Mouse (Mus musculus) adrenal gland, postnatal 4 days (tissue): ENCODE data around the gene Rasgrf1. TPM values are rescaled to one million over a fixed set of nuclear protein-coding genes. Genes with fewer than 3 reads are reported as not detected.

Experiments used
- DNase-seq, 2 experiments: peaks; one replicate each; pipeline ENCODE4 v3.0.0; 2021 to 2022; ENCODE audit warnings: low spot score in 2 of 2, mixed read lengths in 2 of 2
- total RNA-seq, 2 experiments: library from RNA; stranded (reverse); gene quantifications; 2 replicates each; pipeline ENCODE4 v1.2.3; 2021

The Rasgrf1 gene
- total RNA-seq, 2 experiments from 2014 or later = 1.3 to 1.7 TPM

DNA sequence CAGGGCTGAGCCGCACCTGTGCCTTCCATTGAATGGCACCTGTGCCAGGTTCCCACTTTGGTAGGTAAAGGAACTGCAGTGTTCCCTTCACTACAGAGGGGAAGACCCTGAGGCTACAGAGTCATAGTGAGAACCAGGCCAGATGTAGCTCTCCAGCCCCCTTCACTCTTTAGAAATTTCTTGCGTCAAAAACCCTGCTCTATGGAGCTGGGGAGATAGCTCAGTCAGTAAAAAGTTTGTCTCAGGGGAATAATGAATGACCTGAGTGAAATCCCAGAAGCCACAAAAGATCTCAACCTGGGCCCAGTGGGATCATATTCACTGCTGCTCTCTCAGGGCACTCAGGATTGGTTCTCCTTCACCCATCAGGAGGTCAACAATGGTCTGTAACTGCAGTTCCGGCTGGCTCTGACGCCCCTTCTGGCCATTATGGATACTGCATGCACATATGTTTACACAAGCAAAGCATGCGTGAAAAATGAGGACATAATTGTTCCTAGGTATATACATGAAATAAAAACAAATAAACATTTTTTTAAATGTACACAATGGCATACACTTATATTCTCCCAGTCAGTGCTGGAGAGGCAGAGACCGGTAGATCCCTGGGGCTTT lies 59.2 kb downstream of the Rasgrf1 start:
- no peak for DNase-seq

DNA sequence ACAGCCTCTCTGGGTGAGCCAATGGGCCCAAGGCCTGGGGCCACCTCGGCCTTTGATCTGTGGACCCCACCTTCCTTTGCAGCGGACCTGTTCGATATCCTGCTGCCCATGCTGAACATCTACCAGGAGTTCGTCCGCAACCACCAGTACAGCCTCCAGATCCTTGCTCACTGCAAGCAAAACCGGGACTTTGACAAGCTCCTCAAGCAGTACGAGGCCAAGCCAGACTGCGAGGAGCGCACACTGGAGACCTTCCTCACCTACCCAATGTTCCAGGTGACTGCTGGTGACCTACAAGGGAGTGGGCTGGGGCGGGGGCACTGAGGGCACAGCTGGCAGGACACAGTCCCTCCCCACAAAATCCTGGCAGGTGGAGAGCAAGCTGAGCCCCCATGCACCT lies 60.6 kb downstream of the Rasgrf1 start:
- DNase-seq = no peak

DNA sequence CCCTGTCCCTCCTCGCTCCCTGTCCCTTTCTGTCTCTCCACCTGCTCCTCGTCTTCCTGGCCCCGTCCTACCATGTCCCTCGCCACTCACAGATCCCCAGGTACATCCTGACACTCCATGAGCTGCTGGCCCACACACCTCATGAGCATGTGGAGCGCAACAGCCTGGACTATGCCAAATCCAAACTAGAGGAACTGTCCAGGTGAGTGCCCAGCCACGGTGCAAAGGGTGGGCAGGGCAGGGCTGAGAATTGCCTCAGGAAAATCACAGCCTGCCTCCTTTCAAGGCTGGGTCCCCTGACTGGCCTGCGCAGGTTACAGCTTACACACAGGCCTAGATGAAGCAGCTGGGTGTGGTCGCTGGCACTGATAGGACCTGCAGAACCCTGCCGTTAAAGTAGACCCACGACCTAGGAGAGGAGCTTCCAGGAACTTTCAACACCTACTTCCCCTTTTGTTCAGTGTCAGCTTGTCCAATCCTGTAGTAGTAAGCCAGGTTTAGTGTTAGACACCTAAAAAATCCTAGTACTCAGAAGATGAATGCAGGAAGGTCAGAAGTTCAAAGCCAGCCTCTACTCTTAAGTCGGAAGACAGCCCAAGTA lies 61.3 kb downstream of the Rasgrf1 start:
- DNase-seq = no peak

DNA sequence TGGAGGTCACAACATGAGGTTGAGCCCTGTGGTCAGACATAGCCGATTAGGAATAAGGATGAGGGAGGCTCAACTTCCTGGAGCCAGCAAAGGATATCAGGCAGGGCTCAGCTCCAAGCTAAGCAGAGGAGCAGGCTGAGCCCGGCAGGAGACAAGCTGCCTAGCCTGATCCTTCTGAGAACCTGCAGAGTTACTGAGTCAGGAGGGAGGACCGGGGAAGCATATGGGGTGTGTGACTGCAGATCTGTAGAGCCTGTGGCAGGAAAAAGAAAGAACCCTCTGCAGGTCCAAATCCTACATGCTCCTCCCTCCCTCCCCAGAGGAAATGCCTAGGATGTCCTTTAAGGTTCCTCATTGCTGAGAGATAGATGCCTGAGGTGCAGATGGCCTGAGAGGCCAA lies 62.6 kb downstream of the Rasgrf1 start:
- DNase-seq = no peak

DNA sequence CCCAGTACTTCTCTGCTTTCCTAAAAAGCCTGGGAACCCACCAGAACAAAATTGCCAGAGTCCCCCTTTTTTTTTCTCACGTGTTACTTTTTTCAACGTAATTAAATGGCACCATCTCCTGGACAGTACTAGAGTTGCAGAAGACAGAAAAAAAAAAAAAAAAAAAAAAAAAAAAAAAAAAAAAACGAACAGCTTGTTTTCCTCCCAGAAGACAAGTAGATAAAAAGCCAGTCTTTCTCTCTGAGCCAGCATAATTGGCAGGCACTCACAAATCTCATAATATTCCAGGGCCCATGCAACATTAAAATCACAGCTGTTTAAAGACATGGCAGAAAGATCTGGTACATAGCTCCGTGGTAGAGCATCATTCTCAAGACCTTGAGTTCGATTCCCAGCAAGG lies 64.1 kb downstream of the Rasgrf1 start:
- no peak for DNase-seq

DNA sequence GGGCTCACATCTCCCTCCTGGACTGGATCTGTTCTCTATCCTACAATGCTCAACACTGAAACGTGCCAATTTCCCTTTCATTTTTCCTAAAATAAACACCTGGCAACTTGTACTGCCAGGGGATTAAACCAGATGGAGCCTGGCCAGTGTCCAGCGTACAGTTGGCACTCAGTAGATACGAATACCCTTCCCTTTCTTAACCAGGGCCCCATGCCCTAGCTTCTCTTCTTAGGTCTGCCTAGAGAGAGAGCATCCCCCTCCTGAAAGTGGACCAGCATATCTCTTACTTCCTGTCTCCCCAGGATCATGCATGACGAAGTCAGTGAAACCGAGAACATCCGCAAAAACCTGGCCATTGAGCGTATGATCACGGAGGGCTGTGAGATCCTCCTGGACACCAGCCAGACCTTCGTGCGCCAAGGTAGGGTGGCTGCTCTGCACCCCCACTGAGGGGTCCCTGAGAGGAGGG lies 64.8 kb downstream of the Rasgrf1 start:
- no peak for DNase-seq

DNA sequence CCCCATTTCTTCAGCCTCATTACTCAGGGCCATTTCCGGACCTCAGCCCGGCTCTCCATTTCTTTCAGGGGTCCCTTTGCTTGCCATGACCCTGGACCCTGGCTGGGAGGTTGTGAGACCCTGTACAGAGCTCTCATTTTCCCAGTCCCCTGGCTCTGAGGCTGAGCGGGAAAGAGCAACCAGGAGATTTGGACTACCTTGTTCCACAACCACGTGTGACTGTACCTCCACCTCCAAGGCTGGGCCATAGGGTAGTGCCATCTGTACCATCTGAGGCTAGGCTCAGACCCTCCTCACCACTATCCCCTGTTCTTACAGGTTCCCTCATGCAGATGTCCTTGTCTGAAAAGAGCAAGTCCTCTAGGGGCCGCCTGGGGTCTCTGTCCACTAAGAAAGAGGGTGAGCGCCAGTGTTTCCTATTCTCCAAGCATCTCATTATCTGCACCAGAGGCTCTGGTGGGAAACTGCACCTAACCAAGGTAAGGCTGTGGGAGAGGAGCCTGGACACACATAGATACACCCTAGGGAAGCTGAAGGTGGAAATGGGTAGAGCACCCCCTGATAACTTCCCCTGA lies 66.7 kb downstream of the Rasgrf1 start:
- DNase-seq = no peak

DNA sequence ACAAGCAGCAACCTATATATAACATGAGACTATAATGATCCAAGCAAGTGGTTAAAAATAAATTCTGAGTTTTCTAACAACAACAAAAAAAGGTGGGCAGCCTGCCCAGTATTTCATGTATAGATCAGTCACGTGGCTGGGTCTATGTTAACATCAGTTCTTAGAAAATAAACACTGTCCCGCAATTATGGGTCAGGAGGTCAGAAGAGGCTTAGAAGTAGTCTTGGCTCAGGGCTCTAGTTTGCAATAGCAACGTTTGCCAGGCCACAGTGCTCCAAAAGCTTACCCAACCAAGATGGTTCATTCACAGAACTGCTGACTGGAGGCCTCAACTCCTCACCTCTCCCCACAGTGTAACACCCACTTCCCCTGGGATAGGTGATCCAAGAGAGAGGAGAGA lies 69.5 kb downstream of the Rasgrf1 start:
- no peak for DNase-seq

DNA sequence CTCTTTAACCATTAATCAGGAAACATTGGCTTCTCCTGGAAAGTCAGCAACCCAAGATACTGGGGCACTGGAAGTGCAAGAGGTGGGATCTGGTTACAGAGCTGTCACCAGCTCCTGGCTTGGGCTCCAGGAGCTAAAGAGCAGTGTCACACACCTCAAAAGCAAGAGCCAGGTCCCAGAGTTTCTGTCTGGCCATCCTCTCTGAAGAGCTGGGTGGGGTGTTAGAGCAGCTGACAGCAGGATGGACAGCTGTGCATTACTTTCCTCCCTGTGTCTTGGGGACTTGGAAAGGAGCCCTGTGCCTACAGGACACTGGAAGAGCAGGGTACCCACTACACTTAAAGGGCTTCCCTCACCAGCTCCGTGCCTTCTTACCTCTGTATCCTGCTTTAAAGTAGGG lies 72.5 kb downstream of the Rasgrf1 start:
- no peak for DNase-seq

DNA sequence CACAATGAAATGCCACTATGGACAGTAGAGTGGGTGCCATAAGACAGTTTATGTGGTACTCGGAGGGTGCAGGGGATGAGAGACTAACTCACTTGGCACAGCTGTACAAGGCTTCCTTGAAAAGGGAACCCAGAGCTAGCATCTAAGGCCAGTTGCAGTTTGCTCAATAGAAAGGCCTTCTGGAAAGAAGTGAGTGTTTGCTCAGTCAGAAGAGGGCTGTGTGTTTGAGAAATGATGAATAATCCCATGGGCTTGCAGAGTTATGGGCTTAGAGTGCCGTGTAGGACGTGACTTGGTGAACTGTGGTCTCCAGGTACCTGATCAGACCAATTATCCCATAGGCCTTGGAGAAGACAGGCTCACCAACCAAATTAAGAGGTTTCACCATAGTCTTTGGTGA lies 78.3 kb downstream of the Rasgrf1 start:
- DNase-seq = no peak

DNA sequence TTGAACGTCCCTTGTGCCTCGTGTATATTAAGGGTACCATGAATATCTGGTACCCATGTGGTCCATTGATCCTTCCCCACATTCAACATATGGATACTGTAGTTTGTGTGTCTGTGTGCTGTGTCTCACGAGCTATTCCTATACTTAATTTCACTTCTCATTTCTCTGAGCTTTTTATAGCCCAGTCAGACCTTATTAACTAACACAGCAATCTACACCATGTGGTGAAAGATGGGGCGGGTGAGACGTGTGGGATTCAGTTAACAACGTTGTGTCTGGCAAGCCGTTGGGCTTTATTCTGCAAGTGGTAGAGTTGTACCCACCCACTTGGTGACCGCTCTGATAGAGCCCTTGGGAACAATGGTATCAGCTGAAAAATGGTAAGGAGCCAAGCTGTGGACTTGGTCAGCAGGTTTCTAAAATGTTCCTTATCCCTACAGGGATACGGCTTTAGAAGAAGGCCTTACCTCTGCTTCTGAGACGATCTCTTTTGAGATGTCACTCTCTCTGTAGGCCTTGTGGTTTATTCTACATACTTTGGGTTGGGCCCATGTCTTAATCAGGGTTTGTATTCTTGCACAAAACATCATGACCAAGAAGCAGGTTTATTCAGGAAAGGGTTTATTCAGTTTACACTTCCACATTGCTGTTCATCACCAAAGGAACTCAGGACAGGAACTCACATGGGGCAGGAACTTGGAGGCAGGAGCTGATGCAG lies 79.3 kb downstream of the Rasgrf1 start:
- no peak for DNase-seq

DNA sequence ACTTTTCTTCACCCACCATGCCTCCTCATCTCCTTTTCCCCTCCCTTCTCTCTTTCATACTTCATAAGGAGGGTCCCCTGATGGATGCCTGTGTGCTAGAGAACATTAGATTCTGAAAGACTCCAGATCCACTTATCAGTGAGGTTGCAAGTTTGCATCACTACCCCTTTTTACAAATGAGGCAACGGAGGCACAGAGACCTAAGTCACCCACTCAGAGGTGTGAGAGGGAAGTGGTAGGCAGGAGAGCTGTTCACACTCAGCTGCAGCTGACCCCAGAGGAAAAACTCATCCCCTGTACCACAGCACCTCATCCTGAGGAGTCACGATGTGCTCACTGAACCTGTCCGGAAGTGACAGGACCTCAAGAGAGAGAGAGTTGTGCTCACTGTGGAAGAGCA lies 96.7 kb downstream of the Rasgrf1 start:
- DNase-seq = no peak

DNA sequence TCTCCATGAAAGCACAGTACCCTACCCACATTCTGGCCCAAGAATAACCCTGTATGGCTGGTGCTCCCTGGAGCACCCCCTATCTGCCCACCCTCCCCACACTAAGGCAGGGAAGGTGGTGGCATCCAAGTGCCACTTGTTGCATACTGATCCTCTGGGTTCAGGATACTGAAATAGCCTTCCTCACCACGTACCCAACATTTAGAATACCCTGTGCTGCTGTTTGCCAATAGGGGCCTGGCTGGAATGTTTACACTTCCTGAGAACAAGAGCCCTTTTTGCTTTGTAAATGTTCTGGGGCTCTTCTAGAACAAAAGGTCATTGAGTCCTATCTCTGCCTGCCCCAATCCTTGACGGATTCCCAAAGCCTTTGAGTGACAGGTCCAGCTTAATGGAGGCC lies 97.4 kb downstream of the Rasgrf1 start:
- no peak for DNase-seq

DNA sequence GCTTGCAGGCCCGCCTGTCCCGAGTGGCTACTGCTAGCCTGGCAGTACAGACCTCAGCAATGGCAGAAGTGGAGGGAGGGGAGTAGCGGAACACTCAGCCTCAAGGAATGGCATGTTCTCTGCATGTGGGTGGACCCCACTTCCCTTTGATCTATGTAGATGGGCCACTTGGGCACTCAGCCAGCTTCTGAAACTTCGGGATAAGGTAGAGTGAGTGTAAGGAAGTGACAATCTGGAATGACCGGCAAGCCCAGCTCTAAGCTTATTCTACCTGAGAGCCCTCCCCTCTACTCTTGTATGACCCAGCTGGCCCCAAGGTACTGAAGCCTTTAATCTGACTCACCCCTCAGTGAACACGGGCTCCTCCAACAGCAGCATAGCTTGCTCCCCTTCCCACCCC lies 98.4 kb downstream of the Rasgrf1 start:
- DNase-seq = no peak

DNA sequence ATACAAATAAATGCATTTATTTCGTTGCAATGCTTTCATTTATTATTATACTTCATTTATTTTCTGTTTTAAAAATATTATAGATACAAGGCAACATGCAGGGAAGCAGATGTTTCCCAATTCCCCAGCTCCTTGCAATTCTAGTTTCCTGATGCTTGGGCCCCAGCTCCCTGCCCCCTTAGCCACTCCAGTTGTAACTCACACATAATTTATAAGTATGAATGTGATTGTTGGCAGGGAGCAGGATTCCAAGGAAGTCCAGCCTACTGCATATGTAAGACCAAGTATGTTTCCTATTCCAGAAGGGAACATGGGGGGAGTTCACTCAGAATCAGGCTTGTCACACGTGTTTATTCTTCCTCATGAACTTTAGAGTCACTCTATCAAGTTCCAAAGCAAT lies 102.1 kb downstream of the Rasgrf1 start:
- DNase-seq = no peak

DNA sequence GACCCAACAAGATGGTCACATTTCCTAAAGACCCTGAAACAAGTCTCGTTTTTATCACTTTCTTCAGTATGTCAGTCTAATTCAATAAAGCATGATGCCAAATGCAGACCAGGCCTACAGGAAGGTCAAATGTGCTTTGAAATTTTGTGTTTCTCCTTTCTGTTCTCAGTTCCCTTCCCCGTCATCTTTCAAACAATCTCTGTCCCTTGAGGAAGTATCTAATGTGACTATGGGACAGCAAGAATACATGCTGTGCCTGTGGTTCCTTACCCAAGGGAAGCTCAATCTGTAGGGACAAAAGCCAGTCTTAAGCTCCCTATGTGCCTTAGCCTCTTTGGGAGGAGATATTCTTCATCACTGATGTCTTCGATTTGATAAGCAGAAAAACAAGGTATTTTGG lies 104.9 kb downstream of the Rasgrf1 start:
- no peak for DNase-seq

DNA sequence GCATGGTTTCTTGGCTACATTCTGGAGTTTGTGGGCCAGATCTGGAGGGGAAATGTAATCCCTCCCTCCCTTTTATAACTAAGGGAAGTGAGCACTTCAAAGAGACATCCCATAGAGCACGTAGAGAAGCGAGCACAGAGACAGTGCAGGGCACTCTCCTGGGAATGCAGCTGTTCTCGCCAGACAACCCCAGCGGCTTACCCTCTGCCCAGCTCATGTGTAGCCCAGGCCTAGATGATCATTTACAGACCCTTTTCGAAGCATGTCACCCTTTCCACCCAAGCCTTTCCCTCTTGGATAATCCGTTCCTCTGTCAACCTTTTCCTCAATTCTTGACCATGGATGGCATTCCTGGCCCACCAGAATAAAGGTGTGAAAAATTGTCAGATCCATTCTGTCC lies 106.5 kb downstream of the Rasgrf1 start:
- no peak for DNase-seq

DNA sequence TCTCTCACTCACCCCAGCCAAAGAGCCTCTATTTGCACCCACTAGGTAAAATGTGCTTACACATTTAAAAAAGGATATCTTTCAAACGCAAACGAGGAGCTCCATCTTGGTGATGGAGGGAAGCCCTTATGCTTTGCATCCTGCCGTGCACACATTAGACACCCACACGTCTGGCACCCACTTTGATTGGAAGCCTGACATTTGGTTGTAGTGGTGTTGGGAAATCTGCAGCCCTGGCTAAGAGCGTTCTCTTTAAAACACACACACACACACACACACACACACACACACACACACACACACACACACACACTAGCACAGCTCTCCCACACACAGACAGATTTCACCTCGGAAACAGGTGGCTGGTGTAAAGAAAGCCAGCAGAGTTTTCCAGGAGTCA lies 111.2 kb downstream of the Rasgrf1 start:
- DNase-seq = no peak

DNA sequence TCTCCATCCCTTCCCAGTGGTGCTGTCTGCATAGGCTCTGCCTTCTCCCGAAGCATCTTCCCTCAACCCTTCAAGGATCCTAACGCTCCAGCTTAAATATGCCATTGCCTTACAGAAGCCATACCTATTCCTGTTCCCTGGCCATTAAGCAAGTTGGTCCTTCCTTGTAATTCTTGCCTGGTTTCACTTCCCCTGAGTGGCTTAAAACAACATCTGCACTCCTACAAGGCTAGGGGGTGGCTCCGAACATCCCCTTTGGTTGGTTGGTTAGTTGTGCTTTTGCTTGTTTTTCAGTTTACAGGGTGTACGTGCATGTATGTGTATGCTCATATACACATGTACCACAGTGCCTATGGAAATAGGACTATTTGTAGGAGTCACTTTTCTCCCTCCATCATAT lies 111.7 kb downstream of the Rasgrf1 start:
- DNase-seq = no peak

DNA sequence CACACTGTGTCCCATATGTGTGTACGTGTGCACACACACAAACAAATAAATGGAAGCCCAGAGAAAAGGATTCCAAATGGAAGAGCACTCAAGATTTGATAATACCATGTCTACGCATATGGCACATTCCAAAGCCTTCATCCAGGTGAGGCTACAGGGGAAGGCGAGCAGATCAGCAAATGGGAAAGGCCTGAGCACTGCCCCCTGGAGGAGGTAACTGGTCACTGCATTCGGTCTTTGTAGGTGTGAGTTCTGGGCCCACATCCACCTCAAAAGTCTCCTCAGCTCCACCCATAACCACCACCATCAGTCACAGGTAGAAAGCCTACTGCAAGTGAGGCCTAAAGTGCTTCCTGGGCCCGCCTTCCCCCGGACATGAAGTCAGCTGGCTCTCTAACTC lies 118.0 kb downstream of the Rasgrf1 start:
- DNase-seq = no peak

DNA sequence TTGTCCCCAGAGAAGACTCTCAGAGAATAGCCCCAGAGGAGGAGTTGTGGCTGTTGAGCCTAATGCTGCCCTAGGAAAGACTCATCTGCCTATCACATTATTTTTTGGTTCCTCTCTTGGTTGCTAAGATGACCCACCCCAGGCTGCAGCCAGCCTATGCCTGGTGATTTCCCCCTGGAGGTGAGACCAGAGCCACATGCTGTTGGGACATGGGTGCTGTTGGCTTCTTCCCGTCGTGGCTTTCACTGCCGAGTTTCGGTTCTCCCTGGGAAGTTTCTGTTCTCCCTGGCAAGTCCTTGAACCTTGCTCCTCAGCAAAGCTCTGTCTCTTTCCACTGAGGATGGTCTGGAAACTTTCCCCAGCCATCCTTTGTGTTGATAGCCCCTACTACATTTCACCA lies 124.2 kb downstream of the Rasgrf1 start:
- no peak for DNase-seq

DNA sequence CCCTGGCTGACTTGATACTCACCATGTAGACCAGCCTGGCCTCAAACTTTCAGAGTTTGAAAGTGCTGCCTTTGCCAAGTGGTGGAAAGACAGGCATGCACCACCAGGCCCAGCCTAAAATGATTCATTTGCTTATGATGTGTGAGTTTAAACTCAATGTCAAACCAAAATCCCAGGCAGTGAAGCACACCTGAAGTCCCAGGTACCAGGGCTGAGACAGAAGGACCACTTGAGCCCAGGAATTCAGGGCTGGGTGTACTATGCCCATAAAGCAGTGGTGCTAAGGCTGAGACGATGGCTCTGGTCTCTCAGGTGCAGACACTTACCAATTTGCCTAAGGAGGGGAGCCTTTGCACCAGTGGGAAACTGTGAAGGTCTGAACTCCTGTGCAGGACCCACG lies 125.5 kb downstream of the Rasgrf1 start:
- no peak for DNase-seq
